Mouse (Mus musculus): ENCODE data around the gene Tmem143. TPM values are rescaled to one million over a fixed set of nuclear protein-coding genes. Genes with fewer than 3 reads are reported as not detected.
"Not testable (repeated sequence)": the region's sequence is repeated elsewhere in the genome, so short reads cannot be mapped to it uniquely, and the experiment has no call there.

The Tmem143 gene
- polyA plus RNA-seq, 1 experiment from 2014 or later, result 5.8 TPM

GRCm38 (mm10) chr7:45869107-45869670, 27.6 kb upstream of the Tmem143 start:
- 18% methylated on average over 8 of the region's 8 CpGs for WGBS
- peaks cover 28% of the 10 kb centered on the region for H3K27me3 ChIP-seq (replicated peaks)

GRCm38 (mm10) chr7:45869787-45870186, 27.0 kb upstream of the Tmem143 start:
- Histone ChIP-seq H3K9ac (peak overlapping the region; percentile 4; the same call in 1 of the 2 replicates), H3K27ac (no peak overlapping the region), H3K4me3 (replicated peaks) (peak overlapping the region; percentile 24), H3K4me1 (replicated peaks) (peaks cover 47% of the 10 kb centered on the region), H3K4me2 (replicated peaks) (peak overlapping the region; percentile 60), H3K36me3 (peaks cover 3% of the 10 kb centered on the region; the same call in 1 of the 2 replicates), H3K9me3 (no peaks in the 10 kb centered on the region), H3K27me3 (replicated peaks) (peaks cover 28% of the 10 kb centered on the region)
- ATAC-seq, result no peak
- WGBS, result 8% methylated on average over 14 of the region's 14 CpGs

More at GRCm38 (mm10) chr7:45869107-45869670, 27.6 kb upstream of the Tmem143 start:
- Histone ChIP-seq H3K36me3 (no peaks in the 10 kb centered on the region), H3K9me3 (no peaks in the 10 kb centered on the region), H3K4me3 (replicated peaks) (peak overlapping the region; percentile 24), H3K4me2 (replicated peaks) (peak overlapping the region; percentile 60), H3K27ac (no peak overlapping the region), H3K4me1 (replicated peaks) (peaks cover 41% of the 10 kb centered on the region), H3K9ac (peak overlapping the region; percentile 4; the same call in 1 of the 2 replicates)
- no peak for ATAC-seq

- peaks cover 51% of the 10 kb centered on the region for H3K4me1 ChIP-seq (replicated peaks)
- no peak for ATAC-seq
Measured at GRCm38 (mm10) chr7:45870282-45871058, 26.3 kb upstream of the Tmem143 start.

GRCm38 (mm10) chr7:45872624-45873023, 24.1 kb upstream of the Tmem143 start, which contains the start of gene Kdelr1:
Gene Kdelr1, plus strand, starts transcription at chr7:45872772.
- Histone ChIP-seq H3K4me2 (replicated peaks) (peak within 1 kb of the TSS; percentile 64), H3K4me3 (replicated peaks) (peak within 1 kb of the TSS; percentile 80), H3K27me3 (replicated peaks) (peaks cover 25% of the 10 kb centered on the region), H3K9me3 (no peaks in the 10 kb centered on the region), H3K27ac (peak within 1 kb of the TSS; percentile 93), H3K9ac (peak within 1 kb of the TSS; percentile 96), H3K36me3 (peaks cover 19% of the 10 kb centered on the region), H3K4me1 (replicated peaks) (peaks cover 44% of the 10 kb centered on the region)
- peak; percentile 80 for ATAC-seq
- 1% methylated on average over 18 of the region's 18 CpGs for WGBS

More at GRCm38 (mm10) chr7:45870282-45871058, 26.3 kb upstream of the Tmem143 start:
- Histone ChIP-seq H3K4me3 (replicated peaks) (peak overlapping the region; percentile 24), H3K27ac (no peak overlapping the region), H3K27me3 (replicated peaks) (peaks cover 28% of the 10 kb centered on the region), H3K9me3 (no peaks in the 10 kb centered on the region), H3K4me2 (replicated peaks) (peak overlapping the region; percentile 60), H3K9ac (peak overlapping the region; percentile 20; the same call in 1 of the 2 replicates), H3K36me3 (peaks cover 5% of the 10 kb centered on the region)
- WGBS, result 2% methylated on average over 30 of the region's 30 CpGs

- Histone ChIP-seq H3K4me3 (replicated peaks) (peak overlapping the region; percentile 80), H3K4me1 (replicated peaks) (peaks cover 38% of the 10 kb centered on the region), H3K4me2 (replicated peaks) (peak overlapping the region; percentile 64), H3K9ac (peak overlapping the region; percentile 96), H3K27me3 (replicated peaks) (peaks cover 25% of the 10 kb centered on the region), H3K36me3 (peaks cover 21% of the 10 kb centered on the region), H3K27ac (peak overlapping the region; percentile 93), H3K9me3 (no peaks in the 10 kb centered on the region)
- peak; percentile 59 for ATAC-seq
- 2% methylated on average over 28 of the region's 28 CpGs for WGBS
Measured at GRCm38 (mm10) chr7:45873061-45873947, 23.4 kb upstream of the Tmem143 start.

GRCm38 (mm10) chr7:45876895-45877294, 19.8 kb upstream of the Tmem143 start:
- 91% methylated on average over 7 of the region's 7 CpGs for WGBS
- ATAC-seq, result no peak
- Histone ChIP-seq H3K4me3 (replicated peaks) (no peak overlapping the region), H3K4me1 (replicated peaks) (peaks cover 16% of the 10 kb centered on the region), H3K4me2 (replicated peaks) (no peak overlapping the region), H3K9ac (no peak overlapping the region), H3K36me3 (peaks cover 46% of the 10 kb centered on the region), H3K9me3 (no peaks in the 10 kb centered on the region), H3K27ac (no peak overlapping the region), H3K27me3 (replicated peaks) (no peaks in the 10 kb centered on the region)

- WGBS, result 95% methylated on average over 1 of the region's 1 CpGs
- not testable (repeated sequence) for H3K27ac ChIP-seq; H3K4me2 ChIP-seq (replicated peaks); ATAC-seq; H3K9ac ChIP-seq; H3K27me3 ChIP-seq (replicated peaks); H3K4me3 ChIP-seq (replicated peaks); H3K9me3 ChIP-seq
- peaks cover 16% of the 10 kb centered on the region for H3K4me1 ChIP-seq (replicated peaks)
- peaks cover 58% of the 10 kb centered on the region for H3K36me3 ChIP-seq
Measured at GRCm38 (mm10) chr7:45878278-45878677, 18.5 kb upstream of the Tmem143 start, which contains the start of gene Grin2d. Gene Grin2d, minus strand, starts transcription at chr7:45878378.

GRCm38 (mm10) chr7:45880531-45880930, 16.2 kb upstream of the Tmem143 start:
- no peak for ATAC-seq
- Histone ChIP-seq H3K27ac (no peak overlapping the region), H3K4me3 (replicated peaks) (no peak overlapping the region), H3K9me3 (no peaks in the 10 kb centered on the region), H3K9ac (no peak overlapping the region), H3K4me2 (replicated peaks) (no peak overlapping the region), H3K27me3 (replicated peaks) (no peaks in the 10 kb centered on the region), H3K36me3 (peaks cover 69% of the 10 kb centered on the region), H3K4me1 (replicated peaks) (no peaks in the 10 kb centered on the region)
- 96% methylated on average over 4 of the region's 4 CpGs for WGBS

- Histone ChIP-seq H3K27ac (no peak overlapping the region), H3K36me3 (peaks cover 68% of the 10 kb centered on the region), H3K27me3 (replicated peaks) (no peaks in the 10 kb centered on the region), H3K4me1 (replicated peaks) (no peaks in the 10 kb centered on the region), H3K9ac (no peak overlapping the region), H3K9me3 (no peaks in the 10 kb centered on the region), H3K4me2 (replicated peaks) (no peak overlapping the region), H3K4me3 (replicated peaks) (no peak overlapping the region)
- no peak for ATAC-seq
- 90% methylated on average over 2 of the region's 2 CpGs for WGBS
Measured at GRCm38 (mm10) chr7:45881011-45881410, 15.7 kb upstream of the Tmem143 start.

- Histone ChIP-seq H3K4me3 (replicated peaks) (no peak overlapping the region), H3K27me3 (replicated peaks) (no peaks in the 10 kb centered on the region), H3K9me3 (no peaks in the 10 kb centered on the region), H3K9ac (no peak overlapping the region), H3K27ac (no peak overlapping the region), H3K4me1 (replicated peaks) (no peaks in the 10 kb centered on the region), H3K4me2 (replicated peaks) (no peak overlapping the region), H3K36me3 (peaks cover 29% of the 10 kb centered on the region)
- 46% methylated on average over 3 of the region's 3 CpGs for WGBS
- no peak for ATAC-seq
Measured at GRCm38 (mm10) chr7:45887246-45887645, 9.5 kb upstream of the Tmem143 start.

GRCm38 (mm10) chr7:45892651-45893050, 4.1 kb upstream of the Tmem143 start:
- H3K9ac ChIP-seq, result no peak overlapping the region
- H3K27ac ChIP-seq, result no peak overlapping the region
- WGBS, result 86% methylated on average over 2 of the region's 2 CpGs
- H3K4me2 ChIP-seq (replicated peaks), result no peak overlapping the region
- H3K36me3 ChIP-seq, result no peaks in the 10 kb centered on the region
- ATAC-seq, result no peak
- H3K9me3 ChIP-seq, result no peaks in the 10 kb centered on the region
- no peak overlapping the region for H3K4me3 ChIP-seq (replicated peaks)
- H3K27me3 ChIP-seq (replicated peaks), result no peaks in the 10 kb centered on the region
- no peaks in the 10 kb centered on the region; the same call in 1 of the 2 replicates for H3K4me1 ChIP-seq (replicated peaks)
